Mouse (Mus musculus): ENCODE results near the gene Slc26a10.
A peak's percentile ranks its signal among the peaks of the same experiment; 100 is the strongest.

Slc26a10 gene

GRCm38 (mm10) chr10:127179871-127180694 lies at the start of gene Slc26a10:
Gene Slc26a10 (minus strand): TSS chr10:127180645.
- peak; percentile 47 to 70 for DNase-seq

DNA sequence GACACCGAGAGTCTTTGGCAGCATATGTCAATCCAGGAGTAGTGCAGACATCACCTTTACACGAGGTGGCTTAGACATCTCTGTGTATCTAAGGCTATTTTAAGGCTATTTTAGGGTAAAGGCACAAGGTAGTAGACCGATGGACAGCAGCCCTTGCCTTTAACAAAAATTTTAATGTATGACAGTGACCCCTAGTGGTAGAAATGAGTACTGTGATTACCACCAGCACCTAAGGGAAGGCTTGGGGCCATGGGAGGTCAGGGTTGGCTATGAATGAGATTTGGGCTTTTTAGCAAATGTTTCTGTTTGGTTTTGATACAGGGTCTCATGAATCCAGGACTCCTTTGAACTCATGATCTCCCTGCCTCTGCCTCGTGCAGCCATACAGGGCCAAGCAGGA lies 48.5 kb upstream of the Slc26a10 start:
- peak in 1 of 2 experiments; percentile 46 for DNase-seq

GRCm38 (mm10) chr10:127227163-127227562 lies 46.7 kb upstream of the Slc26a10 start:
- no peak for DNase-seq

GRCm38 (mm10) chr10:127226318-127226895 lies 46.0 kb upstream of the Slc26a10 start:
- DNase-seq: peak; percentile 58 to 70

DNA sequence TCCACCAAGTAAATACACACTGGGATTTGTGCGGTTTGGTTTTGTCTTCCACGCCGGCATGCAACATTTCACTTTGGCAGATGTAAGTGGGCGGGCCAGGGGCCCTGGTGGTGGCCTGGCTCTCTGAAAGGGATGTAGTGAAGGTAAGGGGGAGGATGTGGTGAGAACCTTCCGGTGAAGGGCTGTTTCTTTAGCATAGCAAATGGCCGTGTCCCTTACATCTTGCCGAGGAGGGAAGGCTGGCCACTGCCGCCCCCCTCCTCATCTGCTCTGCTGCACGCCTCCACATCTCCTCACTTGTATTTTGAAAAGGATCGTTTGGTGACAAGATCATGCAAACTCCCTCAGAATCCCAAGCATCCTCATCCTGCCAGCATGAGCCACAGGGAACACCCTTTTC lies 45.3 kb upstream of the Slc26a10 start:
- DNase-seq: no peak

DNA sequence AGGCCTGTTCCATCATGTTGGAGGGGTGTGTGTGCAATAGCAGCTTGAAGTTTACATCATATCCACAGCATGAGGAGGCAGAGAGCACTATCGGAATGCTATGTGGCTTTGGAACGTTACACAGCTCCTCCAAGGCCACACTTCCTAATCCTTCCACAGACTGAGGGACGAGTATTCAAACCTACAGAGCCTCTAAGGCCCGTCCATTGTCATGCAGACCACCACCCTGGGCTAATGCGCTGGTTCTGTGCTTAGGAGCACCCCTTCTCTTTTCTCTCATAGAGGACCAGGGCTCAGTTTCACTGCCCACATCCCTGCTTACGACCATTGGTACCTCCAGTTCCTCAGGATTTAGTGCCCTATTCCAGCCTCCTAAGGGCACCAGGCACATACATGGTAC lies 44.8 kb upstream of the Slc26a10 start:
- DNase-seq: no peak

DNA sequence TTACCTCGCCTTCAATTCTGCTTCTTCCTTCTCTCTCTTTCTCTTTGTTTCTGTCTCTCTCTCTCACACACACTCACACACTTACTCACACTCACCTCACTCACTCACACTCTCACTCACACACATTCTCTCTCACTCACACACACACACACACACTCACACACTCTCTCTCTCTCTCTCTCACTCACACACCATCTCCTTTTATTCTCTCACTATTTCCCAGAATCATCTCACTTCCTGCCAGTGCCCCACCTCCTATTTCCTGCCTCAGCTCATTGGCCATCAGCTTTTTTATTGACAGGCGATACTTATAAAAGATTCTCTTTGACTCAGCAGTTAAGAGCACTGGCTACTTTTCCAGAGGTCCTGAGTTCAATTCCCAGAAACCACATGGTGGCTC lies 37.9 kb upstream of the Slc26a10 start:
- no peak for DNase-seq

DNA sequence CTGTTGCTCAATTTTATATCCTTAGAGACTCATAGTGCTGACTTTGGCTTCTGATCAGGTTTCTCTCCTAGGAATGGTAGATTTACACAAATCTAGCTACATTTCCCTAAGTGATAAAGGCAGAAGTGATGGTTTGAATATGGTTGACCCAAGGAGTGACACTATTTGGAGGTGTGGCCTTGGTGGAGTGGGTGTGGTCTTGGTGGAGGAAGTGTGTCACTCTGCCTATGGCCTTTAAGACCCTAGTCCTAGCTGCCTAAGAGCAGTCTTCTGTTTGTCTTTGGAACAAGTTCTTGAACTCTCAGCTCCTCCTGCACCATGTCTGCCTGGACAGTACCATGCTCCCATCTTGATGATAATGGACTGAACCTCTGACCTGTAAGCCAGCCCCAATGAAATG lies 36.7 kb upstream of the Slc26a10 start:
- DNase-seq: no peak

DNA sequence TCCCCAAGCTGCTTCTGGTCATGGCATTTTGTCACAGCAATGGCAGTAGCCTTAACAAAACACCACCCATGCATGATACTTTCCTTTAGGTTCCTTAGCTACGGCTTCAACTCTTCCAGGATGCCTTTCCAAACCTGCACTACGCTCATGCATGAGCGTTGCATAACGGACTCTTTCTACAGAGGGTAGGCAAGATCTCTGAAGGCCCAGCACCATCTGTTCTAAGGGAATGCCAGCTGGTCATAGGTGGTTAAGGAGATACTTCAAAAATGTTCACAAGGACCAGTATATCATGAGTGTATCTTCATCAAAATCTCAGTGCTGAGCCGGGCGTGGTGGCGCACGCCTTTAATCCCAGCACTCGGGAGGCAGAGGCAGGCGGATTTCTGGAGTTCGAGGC lies 36.0 kb upstream of the Slc26a10 start:
- no peak for DNase-seq

DNA sequence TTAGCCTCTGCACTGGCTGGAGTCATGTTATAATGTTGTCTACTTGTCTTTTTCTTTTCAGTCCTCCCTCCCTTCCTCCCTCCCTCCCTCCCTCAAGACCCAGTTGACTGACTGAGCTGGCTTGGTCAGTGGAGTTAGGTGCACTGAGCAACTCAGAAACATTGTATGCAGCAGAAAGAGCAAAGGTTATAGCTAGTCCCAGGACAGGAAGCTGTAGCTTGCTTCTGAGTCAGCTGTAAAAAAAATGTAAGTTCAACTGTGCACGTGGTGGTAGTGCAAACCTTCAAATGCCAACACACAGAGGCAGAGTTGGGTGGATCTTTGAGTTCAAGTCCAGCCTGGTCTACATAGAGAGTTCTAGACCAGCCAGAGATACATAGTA lies 34.0 kb upstream of the Slc26a10 start:
- no peak for DNase-seq

GRCm38 (mm10) chr10:127213704-127214421 lies 33.4 kb upstream of the Slc26a10 start:
- DNase-seq: no peak

DNA sequence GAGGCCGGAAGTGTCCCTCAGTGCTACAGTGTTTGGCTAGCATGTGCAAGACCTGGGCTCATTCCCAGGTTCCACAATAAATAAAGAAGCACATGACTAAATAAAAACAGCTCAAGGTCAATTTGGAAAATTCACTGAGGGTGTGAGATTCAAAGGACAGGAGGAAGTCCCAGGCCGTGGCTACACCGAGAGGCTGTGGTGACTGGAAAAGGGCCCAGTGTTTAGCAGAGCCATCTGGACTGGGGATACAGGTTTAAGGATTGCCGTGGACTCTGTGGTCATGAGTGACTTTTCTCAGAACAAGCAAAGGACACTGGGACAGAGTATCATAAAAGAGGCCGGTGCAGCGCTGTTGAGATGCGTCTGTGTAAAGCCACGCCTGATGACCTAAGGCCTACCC lies 32.8 kb upstream of the Slc26a10 start:
- DNase-seq: no peak

DNA sequence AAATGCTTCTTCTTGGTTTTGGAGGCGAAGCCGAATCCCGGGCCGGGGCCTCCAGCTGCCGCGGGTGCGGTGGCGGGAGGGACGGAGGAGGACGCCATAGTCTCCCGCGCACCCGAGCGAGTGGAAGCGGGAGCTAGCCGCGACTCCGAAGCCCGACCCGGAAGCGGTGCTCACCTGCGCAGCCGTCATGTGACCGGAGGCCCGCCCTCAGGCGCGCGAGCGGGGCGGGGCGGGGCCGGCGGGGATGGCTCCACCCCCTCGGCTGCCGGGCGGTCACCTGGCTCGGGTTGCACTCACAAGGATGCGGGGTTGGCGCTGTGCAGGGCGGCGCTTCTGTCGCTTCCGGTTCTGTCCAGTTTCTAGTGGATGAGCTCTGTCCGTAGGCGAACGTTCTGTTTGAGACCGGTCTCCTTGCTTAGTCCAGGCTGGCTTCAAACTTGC lies 31.0 kb upstream of the Slc26a10 start, which contains the start of gene Pip4k2c:
Gene Pip4k2c (minus strand): TSS at position 172 of the 441 bp plus-strand sequence.
- peak; percentile 91 to 95 for DNase-seq

GRCm38 (mm10) chr10:127210961-127211405 lies 30.5 kb upstream of the Slc26a10 start:
- DNase-seq: peak; percentile 66 to 80

GRCm38 (mm10) chr10:127209928-127210570 lies 29.6 kb upstream of the Slc26a10 start:
- no peak for DNase-seq

DNA sequence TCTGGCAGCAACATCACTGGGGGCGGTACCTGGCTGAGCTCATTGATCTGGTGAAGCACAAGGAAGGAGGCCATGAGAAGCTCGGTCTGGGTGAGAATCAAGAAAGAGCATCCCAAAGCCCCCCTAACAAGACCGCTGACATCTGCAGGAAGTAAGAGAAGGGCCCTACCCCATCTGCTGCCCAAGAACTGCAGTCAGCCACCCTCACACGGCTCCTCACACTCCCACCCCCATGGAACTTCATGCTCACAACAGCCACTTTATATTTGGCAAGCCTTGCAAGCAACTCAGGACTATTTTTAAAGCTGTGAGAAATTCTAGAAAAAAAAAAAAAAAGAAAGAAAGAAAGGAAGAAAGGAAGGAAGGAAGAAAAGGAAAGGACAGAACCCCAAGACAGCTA lies 28.5 kb upstream of the Slc26a10 start:
- DNase-seq: no peak

DNA sequence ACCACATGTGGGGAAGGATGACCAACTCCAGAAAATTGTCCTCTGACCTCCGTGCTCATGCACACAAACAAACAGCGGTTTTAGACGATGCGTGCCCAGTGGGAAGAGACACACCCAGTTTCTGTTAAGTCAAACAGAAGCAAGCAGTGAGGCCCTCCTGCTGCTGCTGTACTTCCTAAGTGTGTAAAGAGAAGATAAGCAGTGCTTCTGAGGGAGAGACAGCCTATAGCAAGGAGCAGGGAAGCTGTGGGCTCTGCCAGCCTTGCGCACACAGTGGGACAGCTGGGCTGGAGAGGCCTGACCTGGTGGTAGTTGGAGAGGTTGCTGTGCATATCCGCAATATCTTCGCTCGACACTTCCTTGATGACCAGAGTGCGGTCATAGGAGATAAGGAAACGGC lies 24.9 kb upstream of the Slc26a10 start:
- no peak for DNase-seq

GRCm38 (mm10) chr10:127204589-127204988 lies 24.1 kb upstream of the Slc26a10 start:
- no peak for DNase-seq

GRCm38 (mm10) chr10:127203106-127203505 lies 22.7 kb upstream of the Slc26a10 start:
- DNase-seq: no peak

DNA sequence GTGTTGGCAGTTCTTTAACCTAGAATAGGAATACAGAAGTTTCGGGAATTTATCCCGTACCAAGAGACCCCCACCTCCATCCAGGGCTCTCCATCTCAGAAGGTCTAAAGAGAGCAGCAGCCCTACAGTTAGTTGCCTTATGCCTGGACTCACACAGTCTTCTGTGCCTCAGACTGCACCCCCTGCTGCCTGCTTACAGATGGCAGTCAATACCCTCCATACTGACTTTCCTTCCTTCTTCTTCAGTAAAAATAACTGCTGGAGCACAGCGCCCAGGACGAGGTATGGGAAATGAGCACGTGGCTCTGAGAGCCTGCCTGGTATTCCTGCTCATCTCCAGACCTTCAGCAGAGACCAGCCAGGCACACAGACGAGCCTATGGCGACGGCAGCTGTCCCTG lies 19.8 kb upstream of the Slc26a10 start:
- no peak for DNase-seq

GRCm38 (mm10) chr10:127199474-127199873 lies 19.0 kb upstream of the Slc26a10 start:
- DNase-seq: no peak

- no peak for DNase-seq
These were observed 18.6 kb upstream of the Slc26a10 start for GRCm38 (mm10) chr10:127199068-127199467.

DNA sequence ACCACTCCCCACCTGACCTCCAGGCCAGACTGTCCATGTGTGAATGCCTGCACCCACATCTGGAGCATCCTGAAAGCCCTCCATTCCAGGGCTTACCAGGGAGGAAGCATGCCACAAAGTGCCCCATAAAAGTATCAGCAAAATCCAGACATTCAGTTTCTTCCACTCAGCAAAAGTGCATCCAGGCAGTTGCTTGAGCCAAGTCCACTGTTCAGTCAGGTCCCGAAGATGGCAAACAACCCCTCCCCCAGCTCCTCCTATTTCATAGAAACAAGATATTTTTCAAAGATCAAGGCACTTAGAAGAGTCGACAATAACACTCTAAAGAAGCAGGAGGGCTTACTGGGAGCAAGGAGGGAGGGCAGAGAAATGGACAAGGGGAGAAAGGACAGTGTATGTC lies 18.0 kb upstream of the Slc26a10 start:
- DNase-seq: no peak
